Mouse (Mus musculus) lung, adult 2 months (tissue): ENCODE measurements around the gene Tns3. TPM values are rescaled to one million over a fixed set of nuclear protein-coding genes. Genes with fewer than 3 reads are reported as not detected.

Experiments
- DNase-seq: peaks from one replicate; pipeline ENCODE4 v3.0.0; 2022
- H3K4me1 ChIP-seq: fragments of 200-500 bp; 2 replicates; pipeline ENCODE4 v1.6.1; 2011; ENCODE audit warnings: low read length; ENCODE audit not compliant: control insufficient read depth, insufficient read depth
- H3K4me3 ChIP-seq: fragments of 200-500 bp; replicated peaks from 2 replicates; pipeline ENCODE3; 2011; ENCODE audit warnings: low read depth, mild to moderate bottlenecking, control low read depth, low read length; ENCODE audit errors: extremely low read depth
- CTCF ChIP-seq: fragments of 200-500 bp; IDR thresholded peaks from 2 replicates; pipeline ENCODE4 v1.5.1; 2011; ENCODE audit warnings: mild to moderate bottlenecking, low read length, control low read depth; ENCODE audit not compliant: insufficient read depth
- POLR2A ChIP-seq: fragments of 200-500 bp; IDR thresholded peaks from 2 replicates; pipeline ENCODE4 v1.6.1; 2011; ENCODE audit warnings: low read depth, mild to moderate bottlenecking, control low read depth, low read length, borderline replicate concordance; ENCODE audit errors: extremely low read depth
- WGBS: fragments of 180-500 bp; shearing (Covaris S2); methylation state at CpG from one replicate; pipeline ENCODE4 v1.1.7; 2018; 5-methylcytosine and 5-hydroxymethylcytosine counted together
- polyA plus RNA-seq: library from polyadenylated mRNA; depleted of rRNA; stranded (reverse); fragments of >200 nt; gene quantifications from 2 replicates; pipeline ENCODE4 v1.2.3, GENCODE M21; 2012

The Tns3 gene
- polyA plus RNA-seq, 1 experiment: 160 TPM

DNA sequence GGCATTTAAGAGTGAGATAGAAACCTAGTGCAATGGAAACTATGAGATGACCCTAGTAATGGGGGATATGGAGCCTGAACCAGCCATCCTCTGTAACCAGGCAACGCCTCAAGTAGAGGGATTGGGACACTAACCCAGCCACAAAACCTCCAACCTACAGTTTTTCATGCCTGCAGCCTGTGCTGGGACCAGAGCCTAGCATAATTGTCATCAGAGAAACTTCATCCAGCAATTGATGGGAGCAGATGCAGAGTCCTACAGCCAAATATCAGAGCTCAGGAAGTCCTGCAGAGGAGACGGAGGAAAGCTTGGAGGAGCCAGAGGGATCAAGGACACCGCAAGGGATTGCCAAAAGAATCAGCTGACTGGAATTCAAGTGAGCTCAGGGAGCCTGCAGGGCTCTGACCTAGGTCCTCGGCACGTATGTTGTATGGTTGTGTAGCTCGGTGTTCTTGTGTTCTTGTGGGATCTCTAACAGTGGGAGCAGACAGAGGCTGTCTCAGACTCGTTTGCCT lies 278.4 kb downstream of the Tns3 start:
- DNase-seq: no peak
- 74% methylated on average over 7 of the region's 7 CpGs for WGBS
- no peak for TF ChIP-seq CTCF
- no peak for TF ChIP-seq POLR2A

More for the DNA sequence above, 278.4 kb downstream of the Tns3 start:
- H3K4me3 ChIP-seq: no peak overlapping the region
- H3K4me1 ChIP-seq: no peaks in the 10 kb centered on the region
